Mouse (Mus musculus) layer of hippocampus, adult 9-11 months (tissue): ENCODE measurements at regions not wholly inside any gene's neighbourhood (a gene's known extent, or its start where the extent isn't known, plus 50 kb on each side); places are given as distances from the start of the nearest gene placed in this dataset.

ENCODE experiments used
- DNase-seq: peaks from one replicate; pipeline ENCODE4 v3.0.0; 2022

DNA sequence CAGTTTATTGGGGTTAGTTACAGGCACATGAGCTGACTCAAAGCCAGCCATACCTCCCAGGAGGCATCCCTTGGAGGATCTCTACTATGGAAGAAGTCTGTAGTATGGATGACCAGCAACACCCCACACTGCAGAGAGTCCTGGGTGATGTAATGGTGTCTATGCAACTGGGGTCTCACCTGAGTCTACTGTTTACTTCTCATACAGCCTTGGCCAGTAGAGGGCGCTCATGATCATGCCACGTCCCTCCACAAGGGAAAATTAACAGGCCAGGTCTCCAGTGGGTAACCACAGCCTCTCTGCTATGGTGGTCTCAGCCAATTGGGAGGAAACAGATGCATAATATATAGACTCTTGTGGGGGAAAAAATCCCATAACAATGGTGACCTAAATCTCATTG is 111.7 kb downstream of the Cdh26 start:
- DNase-seq = peak; percentile 12

DNA sequence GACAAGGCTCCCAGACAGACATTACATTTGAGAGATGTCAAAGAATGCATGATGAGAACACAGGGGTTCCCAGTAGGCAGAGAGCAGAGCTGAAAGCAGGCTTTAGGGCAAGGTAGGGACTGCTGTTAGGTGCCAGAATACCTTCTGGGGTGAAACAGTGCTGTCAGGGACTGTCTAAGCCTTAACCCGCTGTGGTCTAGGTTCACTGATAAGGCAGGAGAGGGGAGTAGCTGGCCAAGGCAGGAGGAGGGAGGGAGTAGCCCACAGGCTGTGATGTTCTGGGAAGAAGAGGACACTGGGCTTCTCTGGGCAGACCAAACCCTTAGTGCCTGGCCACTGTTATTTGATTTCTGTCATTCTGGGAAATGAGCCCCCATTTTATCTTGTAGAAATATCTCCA is 114.1 kb downstream of the Cdh26 start:
- DNase-seq = no peak

DNA sequence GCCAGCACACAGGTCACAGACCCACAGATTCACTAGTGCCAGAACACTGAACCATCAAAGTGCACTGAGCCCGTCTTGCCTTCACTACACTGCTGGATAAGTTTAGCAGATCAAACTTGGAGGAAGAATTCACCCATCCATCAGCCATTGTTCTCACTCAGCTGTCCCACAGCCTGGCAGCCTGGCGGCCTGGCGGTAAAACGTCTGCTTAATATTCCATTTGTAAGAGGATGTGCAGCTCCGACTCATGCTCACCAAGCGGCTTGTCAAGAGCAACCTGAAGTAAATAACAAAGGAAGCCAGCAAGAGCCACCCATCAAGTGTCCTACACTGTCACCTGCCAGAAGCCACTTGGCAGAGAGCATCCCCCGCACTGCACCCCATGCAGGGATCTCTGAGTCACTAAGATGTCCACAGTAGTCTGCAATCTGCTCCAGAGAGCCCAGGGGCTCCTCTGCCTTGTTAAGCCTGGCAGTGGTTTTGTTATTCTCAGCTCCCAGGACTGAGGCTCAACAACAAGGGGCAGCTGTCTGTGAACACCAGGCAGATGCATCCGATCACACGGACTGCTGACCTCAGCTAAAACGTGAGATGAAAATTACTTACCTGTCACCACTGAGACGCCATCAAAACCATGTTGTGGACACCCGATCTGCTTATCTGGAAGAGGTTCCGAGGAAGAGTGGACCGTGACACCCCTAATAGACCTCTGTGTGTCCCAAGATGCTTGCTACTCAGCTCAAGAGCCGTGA is 115.4 kb downstream of the Cdh26 start:
- no peak for DNase-seq

DNA sequence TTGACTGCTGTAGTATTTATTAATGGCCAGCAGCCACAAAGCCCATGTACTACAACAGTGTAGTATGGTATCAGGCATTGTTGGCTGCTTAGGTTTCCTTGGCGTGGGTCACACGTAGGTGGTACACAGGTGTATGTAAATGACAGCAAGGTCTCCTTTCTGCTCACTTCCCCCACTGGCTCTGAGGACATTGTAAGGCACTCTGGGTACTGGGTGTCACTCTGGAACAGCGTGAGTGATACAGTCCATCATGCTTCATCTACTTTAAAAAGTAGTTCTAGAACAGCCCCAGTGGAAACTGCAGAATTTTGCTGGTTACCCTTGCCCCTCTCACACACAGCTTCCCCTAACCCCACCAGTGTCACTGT is 116.0 kb downstream of the Cdh26 start:
- DNase-seq = no peak

DNA sequence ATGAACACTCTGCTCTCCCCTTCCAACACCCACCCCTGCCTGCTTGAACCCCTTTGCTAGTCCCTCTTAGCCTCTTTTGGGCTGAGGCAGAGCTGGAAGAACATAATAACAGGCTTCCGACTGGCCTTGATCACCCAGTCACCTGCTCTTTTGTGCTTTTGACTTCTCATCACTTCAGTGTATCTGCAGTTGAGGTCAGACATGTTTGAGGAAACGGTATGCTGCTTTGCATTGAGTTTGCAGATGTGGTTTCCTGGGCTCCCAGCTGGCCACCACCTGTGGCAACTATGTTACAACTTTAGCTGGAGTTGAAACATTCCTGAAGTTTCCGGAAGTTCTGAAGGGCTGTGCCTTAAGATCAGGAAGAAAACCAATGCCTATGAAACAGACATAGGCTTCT is 116.6 kb downstream of the Cdh26 start:
- no peak for DNase-seq

DNA sequence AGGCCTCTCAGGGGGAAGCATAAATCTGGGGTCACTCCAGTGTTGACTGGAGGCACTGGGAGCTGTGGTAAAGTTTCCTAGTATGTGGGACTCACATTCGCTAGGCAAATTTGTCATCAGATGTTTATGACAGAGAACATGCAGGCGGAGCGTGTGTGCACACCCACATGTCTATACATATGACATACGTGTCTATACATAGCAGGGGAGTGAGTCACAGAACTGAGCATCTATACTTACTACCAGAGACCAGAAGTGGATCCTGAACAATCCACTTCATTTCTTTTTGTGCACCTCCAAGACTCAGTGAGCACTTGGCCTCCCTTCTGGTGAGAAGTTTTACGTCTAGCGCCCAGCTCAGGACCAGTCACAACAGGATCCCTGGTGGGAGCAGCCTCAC is 118.6 kb downstream of the Cdh26 start:
- DNase-seq = no peak

DNA sequence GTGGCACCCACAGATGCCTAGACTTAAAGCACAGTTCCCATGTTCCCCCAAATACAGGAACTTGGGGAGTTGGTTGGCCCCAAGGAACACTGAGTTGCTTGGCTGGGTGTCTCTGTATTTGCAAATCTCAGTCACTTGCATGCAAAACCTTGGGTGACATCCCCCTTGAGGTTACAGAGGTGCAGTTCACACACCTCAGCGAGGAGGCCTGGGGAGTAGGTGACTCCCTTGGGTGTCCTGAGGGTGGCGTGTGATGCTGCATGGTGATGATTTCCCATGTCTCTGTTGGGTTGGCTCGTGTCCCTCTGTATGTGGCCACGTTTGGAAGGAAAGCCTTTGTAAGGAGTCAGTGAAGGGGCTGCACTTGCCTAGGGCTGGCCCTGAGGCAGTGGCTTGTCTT is 123.4 kb downstream of the Cdh26 start:
- DNase-seq = no peak

DNA sequence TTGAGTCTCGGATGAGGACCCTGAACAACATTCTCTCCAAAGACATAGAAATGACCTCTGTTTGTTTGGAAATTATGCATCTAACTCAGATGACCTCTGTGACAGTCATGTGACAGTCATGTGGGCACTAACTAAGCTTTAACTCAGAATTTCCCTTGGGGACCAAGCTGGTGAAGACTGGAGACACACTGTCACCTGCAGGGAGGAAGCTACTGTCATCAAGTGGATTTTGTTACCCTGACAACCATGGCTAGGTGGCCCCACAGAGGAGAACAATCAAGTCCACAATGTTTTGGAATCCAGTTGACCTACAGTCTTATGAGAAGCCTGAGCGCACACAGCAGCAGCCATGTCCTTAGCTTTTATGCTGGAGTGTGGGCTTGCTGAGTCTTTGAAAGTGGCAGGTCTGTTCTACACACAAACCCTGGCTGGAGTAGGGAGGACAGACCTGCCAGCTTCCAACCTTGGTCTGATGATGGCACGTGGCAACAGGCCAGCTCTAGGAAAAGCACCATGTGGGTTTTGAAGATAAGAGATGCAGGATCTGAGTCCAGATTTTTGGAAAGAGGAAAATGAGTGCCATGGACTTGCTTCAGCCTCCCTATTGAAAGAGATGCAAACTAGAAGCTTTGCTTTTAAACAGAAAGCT is 125.5 kb downstream of the Cdh26 start:
- DNase-seq = no peak

DNA sequence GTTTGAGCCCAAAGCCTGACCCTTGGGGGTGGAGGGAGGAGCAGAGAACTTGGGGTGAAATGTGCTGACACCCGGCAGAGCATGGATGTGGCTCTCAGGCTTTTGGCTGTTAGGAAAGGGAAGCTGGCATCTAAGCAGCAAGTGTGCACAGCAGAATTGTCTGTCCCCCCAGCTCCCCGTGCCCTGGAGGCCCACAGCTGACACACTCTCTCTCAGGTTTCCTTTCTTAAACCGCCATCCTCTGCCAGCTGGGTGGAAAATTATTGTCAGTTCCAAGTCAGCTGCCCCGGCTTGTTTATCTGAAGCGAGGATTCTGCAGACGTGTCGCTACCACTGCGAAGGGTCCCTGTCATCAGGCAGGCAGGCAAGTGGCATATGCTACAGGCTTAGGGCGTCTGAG is 127.6 kb downstream of the Cdh26 start:
- no peak for DNase-seq

DNA sequence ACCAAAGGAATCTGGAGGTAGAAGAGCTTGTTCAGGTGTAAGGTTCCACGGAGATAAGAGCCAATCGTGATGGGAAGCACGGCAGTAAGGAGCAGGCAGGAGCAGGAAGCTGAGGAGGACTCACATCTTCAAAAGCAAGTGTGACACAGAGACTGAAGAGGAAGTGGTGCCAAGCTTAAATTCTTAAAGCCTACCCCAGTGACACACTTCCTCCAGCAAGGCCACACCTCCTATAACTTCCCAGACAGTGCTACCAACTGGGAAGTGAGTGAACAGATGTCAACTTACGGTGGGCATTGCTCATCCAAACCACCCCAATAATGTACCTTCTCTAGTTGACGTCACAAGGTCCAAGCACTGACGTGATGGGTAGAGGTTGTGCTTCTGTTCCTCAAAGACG is 133.0 kb downstream of the Cdh26 start:
- no peak for DNase-seq

DNA sequence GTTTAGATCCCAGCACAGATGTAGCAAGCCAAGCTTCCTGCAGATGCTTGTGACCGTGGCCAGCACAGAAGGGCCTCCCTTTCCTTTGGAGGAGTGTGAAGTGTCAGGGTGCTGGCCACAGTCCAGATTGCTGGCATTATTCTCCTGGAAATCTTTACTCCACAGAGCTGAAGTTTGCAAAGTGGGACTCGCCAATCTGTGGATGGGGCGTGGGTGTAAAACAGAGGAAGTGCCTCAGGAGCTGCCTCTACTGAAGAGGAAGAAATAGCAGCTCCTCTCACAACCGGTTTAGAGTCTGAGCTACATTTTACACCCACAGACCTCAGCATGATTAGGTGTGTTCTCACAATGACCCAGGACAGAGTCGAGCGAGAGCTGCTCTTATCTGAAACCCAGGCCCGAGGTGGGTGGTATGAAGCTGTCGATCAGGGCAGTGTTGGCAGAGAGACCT is 135.1 kb downstream of the Cdh26 start:
- peak; percentile 49 for DNase-seq

DNA sequence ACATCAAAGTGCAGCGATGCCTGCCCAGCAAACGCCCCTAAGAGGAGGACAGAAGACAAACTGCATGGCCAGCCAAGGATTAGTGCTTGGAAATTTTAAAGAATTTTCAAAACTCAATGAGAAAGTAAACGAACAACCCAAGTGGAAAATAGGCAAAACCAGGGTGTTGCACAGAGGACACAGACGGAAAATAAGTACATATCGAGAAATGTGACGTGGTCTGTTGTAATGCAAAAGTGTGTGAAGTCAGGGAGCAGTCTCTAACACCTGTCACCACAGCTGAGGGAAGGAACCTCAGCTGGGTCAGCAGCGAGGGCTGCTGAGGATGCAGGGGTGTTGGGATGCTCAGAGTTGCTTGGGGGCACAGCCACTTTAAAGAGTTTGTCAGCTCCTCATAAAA is 137.2 kb downstream of the Cdh26 start:
- DNase-seq = no peak

DNA sequence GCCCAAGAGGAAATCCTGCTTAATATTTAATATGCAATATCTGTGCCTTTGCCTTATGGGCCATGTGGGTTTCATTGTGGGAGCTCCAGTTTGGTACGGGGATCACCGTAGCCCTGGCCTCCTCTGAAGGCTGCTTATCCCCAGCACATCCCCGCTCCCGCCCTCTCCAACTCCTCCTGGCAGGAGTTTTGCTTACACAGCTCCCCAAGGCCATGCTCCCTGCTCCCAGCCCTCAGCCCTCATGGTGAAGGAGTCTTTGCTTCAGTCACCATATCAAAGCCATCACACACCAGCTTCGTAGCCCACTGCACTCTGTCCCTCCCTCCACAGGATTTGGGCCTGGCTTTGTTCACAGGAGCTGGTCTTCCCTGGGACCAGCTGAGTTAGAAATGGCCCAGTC is 142.0 kb downstream of the Cdh26 start:
- DNase-seq = no peak

DNA sequence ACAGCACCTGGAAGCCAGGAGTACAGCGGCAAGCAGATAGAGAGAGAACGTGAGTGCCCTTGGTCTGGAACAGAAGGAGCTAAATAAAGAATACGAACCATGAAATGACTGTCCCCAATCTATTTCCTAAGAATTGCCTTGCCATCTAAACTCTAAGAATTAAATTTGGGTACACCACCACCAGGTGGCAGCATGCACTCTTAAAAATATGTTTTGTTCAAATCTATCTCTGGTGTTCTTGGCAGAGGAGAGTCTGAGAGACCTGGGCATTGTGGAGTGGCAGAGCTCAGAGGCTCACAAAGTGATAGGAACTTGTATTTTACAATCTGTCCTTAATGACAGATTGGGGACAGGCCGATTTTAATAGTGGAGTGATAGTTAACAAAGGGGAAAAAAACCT is 144.5 kb downstream of the Cdh26 start:
- DNase-seq = peak; percentile 64

DNA sequence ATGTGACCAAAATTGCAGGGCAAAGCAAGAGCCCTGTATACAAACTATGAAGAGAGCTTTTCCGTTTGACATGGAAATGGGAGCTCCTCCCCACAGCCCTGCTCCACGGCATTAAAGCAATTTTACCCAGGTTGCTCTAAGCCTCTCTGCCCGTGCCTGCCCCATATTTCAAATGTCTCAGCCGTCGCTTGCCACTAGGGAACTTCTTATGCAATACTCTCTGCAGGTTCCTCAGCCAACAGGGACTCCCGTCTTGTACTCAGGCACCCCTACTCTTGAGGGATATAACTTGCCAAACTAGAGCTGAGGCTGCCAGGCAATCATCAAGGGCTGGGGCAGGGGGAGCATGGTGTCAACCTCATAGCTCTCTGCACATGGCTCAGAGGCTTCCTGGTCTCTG is 145.1 kb downstream of the Cdh26 start:
- DNase-seq = no peak

DNA sequence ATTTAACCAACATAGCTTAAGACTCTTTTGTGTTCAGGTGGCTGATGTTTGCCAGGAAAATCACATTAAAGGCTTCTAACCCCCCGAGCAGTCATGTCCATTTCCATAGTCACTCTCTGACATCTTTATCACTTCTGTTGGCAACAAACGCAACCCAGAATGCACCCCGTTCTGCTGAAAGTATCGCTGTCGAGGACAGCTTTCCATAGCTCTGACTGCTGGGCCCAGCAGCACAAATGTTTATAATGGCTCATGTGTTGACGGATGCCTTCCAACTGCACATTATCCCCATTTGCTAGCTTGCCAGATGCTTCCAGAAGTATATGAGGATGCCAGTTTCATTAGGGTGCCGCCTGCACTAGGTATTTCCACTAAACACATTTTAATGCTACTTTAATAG is 145.7 kb downstream of the Cdh26 start:
- no peak for DNase-seq

DNA sequence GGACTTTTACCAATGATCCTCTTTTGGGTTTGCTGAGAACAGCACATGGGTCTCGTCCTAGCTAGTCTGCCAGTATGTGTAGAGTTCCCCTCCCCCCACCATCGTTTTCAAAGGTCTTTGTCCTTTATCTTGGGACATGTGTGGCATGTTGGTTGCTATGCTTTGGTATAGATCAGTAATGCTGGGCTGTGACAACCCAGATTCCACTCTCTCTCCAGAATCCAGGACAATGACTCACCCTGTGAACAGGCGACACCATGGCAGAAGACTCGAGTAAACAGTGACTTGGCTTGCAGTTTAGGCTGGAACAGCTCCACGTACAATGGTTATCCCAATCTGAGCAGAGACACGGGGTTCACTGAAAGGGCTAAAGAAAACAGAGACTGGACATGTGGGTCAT is 149.2 kb downstream of the Cdh26 start:
- no peak for DNase-seq

DNA sequence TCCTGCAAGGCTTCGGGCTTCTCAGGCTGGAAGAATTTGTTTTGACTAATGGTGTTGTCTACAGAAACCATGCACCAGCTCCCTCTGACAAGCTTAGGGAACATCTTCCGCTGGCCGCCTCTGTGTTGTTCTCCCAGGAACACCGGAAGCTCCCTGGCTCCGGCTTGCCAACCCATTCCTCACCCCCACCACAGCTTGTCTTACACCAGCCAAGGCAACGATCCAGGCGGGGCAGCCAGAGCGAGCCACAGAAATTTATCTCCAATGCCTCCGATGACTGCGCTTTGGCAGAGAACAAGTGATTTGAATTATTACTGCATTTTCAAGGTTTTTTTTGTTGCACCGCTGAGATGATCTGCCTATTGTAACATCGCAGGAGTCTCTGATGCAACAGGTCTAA is 151.0 kb downstream of the Cdh26 start:
- DNase-seq = no peak

DNA sequence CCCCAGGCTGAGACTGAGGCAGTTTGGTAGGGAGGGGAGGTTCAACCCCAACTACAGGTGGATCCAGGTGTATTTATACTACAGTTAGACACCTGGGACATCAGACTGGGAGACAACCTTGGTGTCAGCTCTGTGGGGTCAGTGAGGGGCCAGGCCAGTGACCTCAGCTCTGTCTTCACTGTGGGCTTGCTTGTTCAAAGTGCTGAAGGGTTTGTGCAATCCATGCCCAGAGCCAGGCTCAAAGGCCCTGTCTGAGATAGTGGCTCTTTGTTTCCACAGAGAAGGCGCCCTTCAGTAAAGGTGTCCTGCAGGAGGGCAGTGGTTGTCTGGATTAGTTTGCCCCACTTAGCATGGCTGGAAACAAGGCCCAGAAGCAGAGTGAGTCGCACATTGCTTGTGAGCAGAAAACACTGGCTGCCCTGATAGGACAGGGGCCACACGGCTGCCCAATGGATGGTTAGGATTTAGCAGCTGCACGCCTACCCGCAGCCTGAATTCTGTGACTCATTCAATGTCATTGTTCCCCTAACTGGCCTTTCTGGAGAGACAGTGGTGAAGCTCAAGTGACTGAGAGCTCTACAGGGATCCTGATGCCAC is 154.7 kb downstream of the Cdh26 start:
- DNase-seq = no peak

DNA sequence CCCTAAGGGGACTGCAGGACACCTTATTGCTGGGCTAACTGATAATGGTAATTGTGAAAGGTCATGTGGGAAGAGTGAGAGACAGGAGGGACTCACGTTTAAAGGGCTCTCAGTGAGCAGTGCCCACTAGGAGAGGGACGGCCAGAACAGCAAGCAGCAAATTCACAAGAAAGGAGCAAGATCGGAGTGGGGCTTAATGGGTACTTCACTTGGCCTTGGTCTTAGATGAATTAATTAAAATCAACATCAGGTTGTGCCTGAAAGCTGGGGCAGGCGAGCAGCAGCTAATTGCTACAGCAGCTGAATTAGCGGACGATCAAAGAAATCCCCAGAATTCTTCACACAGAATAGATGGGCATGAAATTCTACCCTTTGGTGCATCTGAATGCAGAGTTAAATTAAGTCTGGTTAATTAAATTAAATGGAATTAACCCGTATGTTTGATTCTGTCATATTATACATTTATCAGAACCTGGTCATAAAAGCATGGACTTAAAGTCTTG is 156.9 kb downstream of the Cdh26 start:
- DNase-seq = no peak

DNA sequence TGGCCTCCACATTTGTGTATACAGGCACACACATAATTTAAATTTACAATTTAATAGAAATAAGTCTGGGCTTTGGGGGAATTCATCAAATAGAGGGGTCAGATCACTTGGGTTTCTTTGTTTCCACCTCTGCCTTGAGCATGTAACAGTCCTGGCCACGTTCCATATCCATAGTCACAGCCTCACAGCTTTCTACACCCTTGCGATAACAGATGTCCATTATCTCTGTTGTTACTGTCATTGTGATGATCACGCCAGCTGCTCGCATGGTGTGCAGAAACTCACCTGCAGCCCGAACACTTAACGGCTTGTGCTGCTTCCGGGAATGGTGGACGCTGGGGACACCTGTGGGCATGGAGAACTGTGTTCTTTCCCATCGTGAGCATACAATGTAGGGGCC is 163.4 kb downstream of the Cdh26 start:
- no peak for DNase-seq

DNA sequence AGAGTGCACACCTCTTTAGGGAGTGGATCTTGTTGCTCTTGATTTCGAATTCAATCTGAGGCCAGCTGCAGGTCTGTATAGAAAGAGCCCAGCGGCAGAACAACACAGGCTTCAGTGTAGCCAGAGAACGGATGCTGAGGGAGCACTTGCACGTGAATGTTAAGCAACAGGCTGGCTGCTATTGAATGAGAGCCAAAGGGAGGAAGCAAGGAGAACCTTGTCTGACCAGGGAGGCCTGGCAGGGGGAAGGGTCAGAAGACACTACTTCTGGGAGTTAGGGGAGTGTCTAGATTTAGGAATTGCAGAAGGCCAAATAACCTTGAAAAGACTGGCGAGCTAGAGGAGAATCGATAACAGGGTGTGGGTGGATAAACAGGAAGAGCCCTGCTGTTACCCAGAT is 163.8 kb downstream of the Cdh26 start:
- no peak for DNase-seq

DNA sequence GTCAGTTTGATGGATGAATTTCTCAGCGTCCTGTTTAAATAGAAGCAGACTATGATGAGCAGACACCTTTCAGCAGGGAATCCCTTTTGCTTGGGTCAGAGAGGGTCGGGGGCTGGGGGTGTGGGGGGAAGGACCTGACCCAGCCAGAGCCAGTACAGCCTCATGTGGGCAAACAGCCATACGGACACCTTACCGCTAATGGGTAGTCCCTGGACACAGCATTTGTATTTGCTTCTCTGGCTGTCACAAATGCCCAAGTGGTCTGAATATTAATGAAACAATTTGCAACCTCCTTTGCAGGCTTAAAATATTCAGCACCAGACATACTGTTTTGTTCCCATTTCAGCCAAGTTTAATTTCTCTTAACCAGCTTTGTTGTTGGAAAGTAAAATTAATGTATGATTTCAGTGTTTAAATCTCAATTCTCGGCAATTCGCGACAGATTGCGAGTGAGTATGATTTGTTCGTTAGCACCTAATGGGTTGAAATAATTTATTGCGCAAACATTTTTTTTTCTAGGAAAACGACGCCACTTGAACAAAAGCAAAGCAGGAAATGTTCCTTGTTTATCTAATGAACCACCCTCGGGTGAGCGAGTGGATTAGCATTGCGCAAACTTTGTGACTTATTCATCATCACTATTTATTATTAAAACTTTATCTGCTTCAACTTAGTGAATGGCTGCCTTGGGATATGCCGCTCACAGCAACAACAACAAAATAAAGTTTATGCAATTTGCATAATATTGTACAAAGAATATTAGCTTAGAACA is 166.2 kb downstream of the Cdh26 start:
- no peak for DNase-seq

DNA sequence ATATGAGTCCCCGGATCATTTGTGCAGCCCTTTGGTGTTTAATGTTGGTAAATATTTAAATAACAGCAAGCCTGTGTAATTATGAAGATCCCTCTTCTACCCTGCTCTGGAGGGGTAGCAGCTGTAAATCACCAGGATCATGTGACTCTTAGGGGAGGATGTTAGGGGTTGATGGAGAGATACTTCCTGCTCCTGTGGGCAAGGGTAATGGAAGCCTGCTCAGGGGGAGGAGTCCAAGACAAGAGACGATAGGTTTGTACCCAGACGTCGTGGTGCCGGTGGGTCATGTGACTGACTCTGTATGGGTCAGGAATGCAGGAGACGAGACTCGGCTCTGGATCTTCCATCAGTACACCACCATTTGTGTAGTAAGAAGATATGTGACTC is 166.7 kb downstream of the Cdh26 start:
- no peak for DNase-seq
